Mouse (Mus musculus): ENCODE results near the gene Ccdc153. TPM values are rescaled to one million over a fixed set of nuclear protein-coding genes. Genes with fewer than 3 reads are reported as not detected.

Ccdc153 gene
- polyA plus RNA-seq, 1 experiment from 2014 or later = not detected

- H3K27ac ChIP-seq (ENCODE audit: low read depth, low read length) = no peak overlapping the region
- no peaks in the 10 kb centered on the region for H3K36me3 ChIP-seq (ENCODE audit: control insufficient read depth, insufficient read depth, low read length)
- no peak overlapping the region for H3K9ac ChIP-seq (ENCODE audit: low read depth, low read length)
- H3K9me3 ChIP-seq (ENCODE audit: control insufficient read depth, low read length) = no peaks in the 10 kb centered on the region
- no peak for ATAC-seq (ENCODE audit: low FRiP score, low TSS enrichment)
- H3K4me1 ChIP-seq (ENCODE audit: control insufficient read depth, insufficient read depth, low read length) = no peaks in the 10 kb centered on the region
- H3K4me3 ChIP-seq (ENCODE audit: low read length) = no peak overlapping the region
- no peaks in the 10 kb centered on the region for H3K27me3 ChIP-seq (ENCODE audit: control insufficient read depth, insufficient read depth, low read length)
- no peak overlapping the region for H3K4me2 ChIP-seq (replicated peaks; ENCODE audit: low read depth, low read length)
- WGBS = 95% methylated on average over 4 of the region's 4 CpGs
Observed at GRCm38 (mm10) chr9:44209416-44209815, 31.1 kb upstream of the Ccdc153 start.

DNA sequence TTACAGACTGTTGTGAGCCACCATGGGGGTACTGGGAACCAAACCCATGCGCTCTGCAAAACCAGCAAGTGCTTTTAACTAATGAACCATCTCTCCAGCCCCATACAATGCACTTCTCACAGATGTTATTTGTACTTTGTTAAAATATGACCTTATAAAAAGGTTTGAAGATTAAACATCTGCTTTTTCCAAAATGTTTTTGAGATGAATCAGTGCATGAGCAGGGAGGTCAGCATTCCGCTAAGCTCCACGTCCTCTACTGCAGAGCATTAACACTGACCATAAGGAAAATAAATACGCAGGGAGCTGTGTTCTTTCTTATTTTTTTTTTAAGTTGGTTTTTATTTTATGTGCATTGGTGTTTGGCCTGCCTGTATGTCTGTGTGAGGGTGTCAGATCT lies 28.1 kb upstream of the Ccdc153 start:
- Histone ChIP-seq H3K9me3 (ENCODE audit: control insufficient read depth, low read length) (no peaks in the 10 kb centered on the region), H3K36me3 (ENCODE audit: control insufficient read depth, insufficient read depth, low read length) (no peaks in the 10 kb centered on the region), H3K27ac (ENCODE audit: low read depth, low read length) (no peak overlapping the region), H3K9ac (ENCODE audit: low read depth, low read length) (no peak overlapping the region), H3K4me3 (ENCODE audit: low read length) (no peak overlapping the region), H3K4me2 (replicated peaks; ENCODE audit: low read depth, low read length) (no peak overlapping the region), H3K4me1 (ENCODE audit: control insufficient read depth, insufficient read depth, low read length) (no peaks in the 10 kb centered on the region), H3K27me3 (ENCODE audit: control insufficient read depth, insufficient read depth, low read length) (no peaks in the 10 kb centered on the region)
- ATAC-seq (ENCODE audit: low FRiP score, low TSS enrichment) = no peak
- WGBS = 96% methylated on average over 4 of the region's 4 CpGs

GRCm38 (mm10) chr9:44213538-44213937 lies 26.9 kb upstream of the Ccdc153 start:
- no peaks in the 10 kb centered on the region for H3K4me1 ChIP-seq (ENCODE audit: control insufficient read depth, insufficient read depth, low read length)
- H3K9ac ChIP-seq (ENCODE audit: low read depth, low read length) = no peak overlapping the region
- 95% methylated on average over 14 of the region's 14 CpGs for WGBS
- no peak overlapping the region for H3K4me3 ChIP-seq (ENCODE audit: low read length)
- H3K9me3 ChIP-seq (ENCODE audit: control insufficient read depth, low read length) = no peaks in the 10 kb centered on the region
- no peak overlapping the region for H3K4me2 ChIP-seq (replicated peaks; ENCODE audit: low read depth, low read length)
- H3K27me3 ChIP-seq (ENCODE audit: control insufficient read depth, insufficient read depth, low read length) = no peaks in the 10 kb centered on the region
- no peak for ATAC-seq (ENCODE audit: low FRiP score, low TSS enrichment)
- H3K36me3 ChIP-seq (ENCODE audit: control insufficient read depth, insufficient read depth, low read length) = no peaks in the 10 kb centered on the region
- no peak overlapping the region for H3K27ac ChIP-seq (ENCODE audit: low read depth, low read length)

DNA sequence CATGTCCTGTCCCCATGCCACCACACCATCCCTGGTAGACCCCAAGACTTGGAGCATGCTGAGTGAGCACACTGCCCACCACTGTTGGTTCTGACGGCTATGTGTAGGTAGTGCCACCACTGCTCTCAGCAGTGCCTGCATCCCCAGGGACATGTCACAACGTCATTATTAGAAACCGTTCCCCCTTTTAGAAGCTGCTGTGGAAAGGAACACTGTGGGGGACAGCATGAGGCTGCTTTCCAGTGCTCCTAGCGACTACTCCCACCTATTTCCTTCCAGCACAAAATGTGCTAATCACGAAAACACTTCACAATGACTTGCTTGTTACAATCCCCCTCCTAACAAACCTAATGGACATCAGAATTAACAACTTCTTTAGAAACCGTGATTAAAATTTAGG lies 14.5 kb upstream of the Ccdc153 start:
- Histone ChIP-seq H3K9me3 (ENCODE audit: control insufficient read depth, low read length) (no peaks in the 10 kb centered on the region), H3K4me1 (ENCODE audit: control insufficient read depth, insufficient read depth, low read length) (0 out of 2 replicates have a peak, but pooled peaks cover 6% of the 10 kb centered on the region), H3K27ac (ENCODE audit: low read depth, low read length) (no peak overlapping the region), H3K27me3 (ENCODE audit: control insufficient read depth, insufficient read depth, low read length) (no peaks in the 10 kb centered on the region), H3K4me2 (replicated peaks; ENCODE audit: low read depth, low read length) (no peak overlapping the region), H3K36me3 (ENCODE audit: control insufficient read depth, insufficient read depth, low read length) (peaks cover 2% of the 10 kb centered on the region; the same call in 1 of the 2 replicates), H3K9ac (ENCODE audit: low read depth, low read length) (no peak overlapping the region), H3K4me3 (ENCODE audit: low read length) (no peak overlapping the region)
- WGBS = 65% methylated on average over 6 of the region's 6 CpGs
- no peak for ATAC-seq (ENCODE audit: low FRiP score, low TSS enrichment)

- no peak overlapping the region for H3K4me3 ChIP-seq (ENCODE audit: low read length)
- ATAC-seq (ENCODE audit: low FRiP score, low TSS enrichment) = no peak
- no peaks in the 10 kb centered on the region for H3K9me3 ChIP-seq (ENCODE audit: control insufficient read depth, low read length)
- H3K9ac ChIP-seq (ENCODE audit: low read depth, low read length) = no peak overlapping the region; the same call in 1 of the 2 replicates
- peaks cover 18% of the 10 kb centered on the region; the same call in 1 of the 2 replicates for H3K4me1 ChIP-seq (ENCODE audit: control insufficient read depth, insufficient read depth, low read length)
- no peaks in the 10 kb centered on the region for H3K27me3 ChIP-seq (ENCODE audit: control insufficient read depth, insufficient read depth, low read length)
- H3K27ac ChIP-seq (ENCODE audit: low read depth, low read length) = no peak overlapping the region
- peaks cover 2% of the 10 kb centered on the region; the same call in 1 of the 2 replicates for H3K36me3 ChIP-seq (ENCODE audit: control insufficient read depth, insufficient read depth, low read length)
- H3K4me2 ChIP-seq (replicated peaks; ENCODE audit: low read depth, low read length) = 0 out of 2 replicates have a peak overlapping the region, but pooled peaks have one; percentile 67
Observed at GRCm38 (mm10) chr9:44231609-44232008, 8.9 kb upstream of the Ccdc153 start.

- H3K4me1 ChIP-seq (ENCODE audit: control insufficient read depth, insufficient read depth, low read length) = peaks cover 19% of the 10 kb centered on the region; the same call in 1 of the 2 replicates
- H3K36me3 ChIP-seq (ENCODE audit: control insufficient read depth, insufficient read depth, low read length) = peaks cover under 1% of the 10 kb centered on the region; the same call in 1 of the 2 replicates
- 1% methylated on average over 40 of the region's 40 CpGs for WGBS
- peak overlapping the region; percentile 94 for H3K27ac ChIP-seq (ENCODE audit: low read depth, low read length)
- H3K4me2 ChIP-seq (replicated peaks; ENCODE audit: low read depth, low read length) = peak overlapping the region; percentile 67
- peak overlapping the region; percentile 92 for H3K9ac ChIP-seq (ENCODE audit: low read depth, low read length)
- ATAC-seq (ENCODE audit: low FRiP score, low TSS enrichment) = peak; percentile 75
- peak overlapping the region; percentile 91 for H3K4me3 ChIP-seq (ENCODE audit: low read length)
- no peaks in the 10 kb centered on the region for H3K27me3 ChIP-seq (ENCODE audit: control insufficient read depth, insufficient read depth, low read length)
- no peaks in the 10 kb centered on the region for H3K9me3 ChIP-seq (ENCODE audit: control insufficient read depth, low read length)
Observed at GRCm38 (mm10) chr9:44233021-44233801, 7.3 kb upstream of the Ccdc153 start.

- H3K4me3 ChIP-seq (ENCODE audit: low read length) = peak within 1 kb of the TSS; percentile 91
- ATAC-seq (ENCODE audit: low FRiP score, low TSS enrichment) = peak; percentile 95
- H3K27ac ChIP-seq (ENCODE audit: low read depth, low read length) = peak within 1 kb of the TSS; percentile 94
- H3K27me3 ChIP-seq (ENCODE audit: control insufficient read depth, insufficient read depth, low read length) = no peaks in the 10 kb centered on the region
- H3K9ac ChIP-seq (ENCODE audit: low read depth, low read length) = peak within 1 kb of the TSS; percentile 92
- WGBS = under 1% methylated on average over 61 of the region's 76 CpGs
- peak within 1 kb of the TSS; percentile 67 for H3K4me2 ChIP-seq (replicated peaks; ENCODE audit: low read depth, low read length)
- H3K36me3 ChIP-seq (ENCODE audit: control insufficient read depth, insufficient read depth, low read length) = no peaks in the 10 kb centered on the region
- H3K4me1 ChIP-seq (ENCODE audit: control insufficient read depth, insufficient read depth, low read length) = peaks cover 19% of the 10 kb centered on the region; the same call in 1 of the 2 replicates
- no peaks in the 10 kb centered on the region for H3K9me3 ChIP-seq (ENCODE audit: control insufficient read depth, low read length)
Observed at GRCm38 (mm10) chr9:44233802-44234478, 6.5 kb upstream of the Ccdc153 start, which contains the start of gene Cbl. TSS of gene Cbl (minus strand) at chr9:44234049.

DNA sequence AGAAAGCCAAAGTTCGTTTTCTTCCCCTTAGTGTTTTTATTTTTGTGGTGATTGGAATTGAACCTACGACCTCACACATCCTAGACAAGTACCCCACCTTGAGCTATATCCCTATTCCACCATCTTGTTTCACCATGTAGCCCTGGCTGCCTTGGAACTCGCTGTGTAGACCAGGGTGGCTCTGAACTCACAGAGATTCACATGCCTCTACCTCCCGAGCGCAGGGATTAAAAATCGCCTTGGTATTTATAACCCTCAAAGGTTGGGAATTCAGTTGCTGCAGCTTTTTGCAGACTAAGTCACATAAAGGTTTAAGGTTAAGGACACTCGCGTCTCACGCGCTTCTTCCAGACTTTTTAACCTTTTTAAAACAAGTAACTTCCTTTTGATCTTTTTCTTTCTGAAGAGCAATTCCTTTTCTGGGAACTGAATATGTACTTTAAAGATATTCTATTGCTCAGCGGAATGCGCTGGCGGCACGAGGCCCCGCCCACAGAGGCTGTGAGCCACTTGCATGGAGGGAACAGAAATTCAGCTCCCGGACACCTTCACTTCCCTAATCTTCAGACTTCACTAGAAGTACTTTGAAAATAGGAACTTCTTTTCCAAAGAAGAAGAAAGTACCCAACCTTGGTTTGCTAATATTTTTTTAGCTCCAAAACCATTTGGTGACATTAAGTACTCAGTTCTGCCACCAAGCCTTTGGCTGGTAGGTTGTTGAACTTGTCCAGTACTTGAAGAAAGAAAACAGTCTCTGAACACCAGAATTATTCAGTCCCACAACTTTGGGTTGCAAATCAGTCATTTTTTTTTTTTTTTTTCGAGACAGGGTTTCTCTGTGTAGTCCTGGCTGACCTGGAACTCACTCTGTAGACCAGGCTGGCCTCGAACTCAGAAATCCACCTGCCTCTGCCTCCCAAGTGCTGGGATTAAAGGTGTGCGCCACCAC lies 5.7 kb upstream of the Ccdc153 start:
- Histone ChIP-seq H3K27me3 (ENCODE audit: control insufficient read depth, insufficient read depth, low read length) (no peaks in the 10 kb centered on the region), H3K4me2 (replicated peaks; ENCODE audit: low read depth, low read length) (peak overlapping the region; percentile 50), H3K9me3 (ENCODE audit: control insufficient read depth, low read length) (no peaks in the 10 kb centered on the region), H3K4me3 (ENCODE audit: low read length) (peak overlapping the region; percentile 91), H3K9ac (ENCODE audit: low read depth, low read length) (peak overlapping the region; percentile 50; the same call in 1 of the 2 replicates), H3K4me1 (ENCODE audit: control insufficient read depth, insufficient read depth, low read length) (peaks cover 19% of the 10 kb centered on the region; the same call in 1 of the 2 replicates), H3K36me3 (ENCODE audit: control insufficient read depth, insufficient read depth, low read length) (no peaks in the 10 kb centered on the region), H3K27ac (ENCODE audit: low read depth, low read length) (peak overlapping the region; percentile 65; the same call in 1 of the 2 replicates)
- ATAC-seq (ENCODE audit: low FRiP score, low TSS enrichment) = peak; percentile 47
- WGBS = 24% methylated on average over 19 of the region's 19 CpGs

Data from kidney, embryonic 14.5 days (tissue).